Mouse (Mus musculus) forebrain, embryonic 14.5 days (tissue): Measurements from ENCODE around the gene Tmem110. TPM values are rescaled to one million over a fixed set of nuclear protein-coding genes. Genes with fewer than 3 reads are reported as not detected.
A peak's percentile ranks its signal among the peaks of the same experiment; 100 is the strongest.

Source experiments
- ATAC-seq: fragments of 200-750 bp; cut with Nextera tagmentation; 2 replicates; pipeline ENCODE4 v1.8.0; 2017; ENCODE audit warnings: mild to moderate bottlenecking, moderate library complexity
- DNase-seq: peaks from one replicate; pipeline ENCODE4 v3.0.0-alpha.2; 2015; ENCODE audit warnings: low spot score
- H3K27ac ChIP-seq: fragments of 300-500 bp; sonication (generic); 2 replicates; pipeline ENCODE4 v1.5.1; 2014; ENCODE audit warnings: low read depth, mild to moderate bottlenecking, control low read depth, low read length, moderate library complexity
- H3K27me3 ChIP-seq: fragments of 300-500 bp; sonication (generic); replicated peaks from 2 replicates; pipeline ENCODE4 v1.6.1; 2014; ENCODE audit warnings: low read length, control low read depth, mixed read lengths; ENCODE audit not compliant: control insufficient read depth, insufficient read depth
- H3K36me3 ChIP-seq: fragments of 300-500 bp; sonication (generic); 2 replicates; pipeline ENCODE4 v1.6.1; 2014; ENCODE audit warnings: low read length, control low read depth; ENCODE audit not compliant: control insufficient read depth, insufficient read depth
- H3K4me1 ChIP-seq: fragments of 300-500 bp; sonication (generic); 2 replicates; pipeline ENCODE4 v1.6.1; 2014; ENCODE audit warnings: antibody characterized with exemption, low read length, control low read depth; ENCODE audit not compliant: control insufficient read depth, insufficient read depth
- H3K4me2 ChIP-seq: fragments of 300-500 bp; sonication (generic); 2 replicates; pipeline ENCODE4 v1.6.1; 2014; ENCODE audit warnings: mild to moderate bottlenecking, control low read depth, low read length
- H3K4me3 ChIP-seq: fragments of 300-500 bp; sonication (generic); 2 replicates; pipeline ENCODE4 v1.5.1; 2014; ENCODE audit warnings: low read depth, low read length, control low read depth
- H3K9ac ChIP-seq: fragments of 300-500 bp; sonication (generic); 2 replicates; pipeline ENCODE4 v1.6.1; 2014; ENCODE audit warnings: mild to moderate bottlenecking, low read length, control low read depth, moderate library complexity
- H3K9me3 ChIP-seq: fragments of 300-500 bp; sonication (generic); replicated peaks from 2 replicates; pipeline ENCODE4 v1.6.1; 2016; ENCODE audit warnings: low read length, control low read depth, mixed read lengths; ENCODE audit not compliant: control insufficient read depth
- WGBS: fragments of 180-500 bp; shearing (Covaris S2); extraction: QIAGEN DNeasy Blood & Tissue Kit; methylation state at CpG from one replicate; pipeline ENCODE4 v1.1.7; 2014; 5-methylcytosine and 5-hydroxymethylcytosine counted together
- polyA plus RNA-seq: library from polyadenylated mRNA; unstranded; fragments of >200 nt; fragmentation: Nextera tagmentation; extraction: Ambion mirVana; gene quantifications from 2 replicates; pipeline ENCODE4 v1.2.1, GENCODE M21; 2014

The Tmem110 gene
- polyA plus RNA-seq, 1 experiment from 2014 or later: 15.6 TPM

DNA sequence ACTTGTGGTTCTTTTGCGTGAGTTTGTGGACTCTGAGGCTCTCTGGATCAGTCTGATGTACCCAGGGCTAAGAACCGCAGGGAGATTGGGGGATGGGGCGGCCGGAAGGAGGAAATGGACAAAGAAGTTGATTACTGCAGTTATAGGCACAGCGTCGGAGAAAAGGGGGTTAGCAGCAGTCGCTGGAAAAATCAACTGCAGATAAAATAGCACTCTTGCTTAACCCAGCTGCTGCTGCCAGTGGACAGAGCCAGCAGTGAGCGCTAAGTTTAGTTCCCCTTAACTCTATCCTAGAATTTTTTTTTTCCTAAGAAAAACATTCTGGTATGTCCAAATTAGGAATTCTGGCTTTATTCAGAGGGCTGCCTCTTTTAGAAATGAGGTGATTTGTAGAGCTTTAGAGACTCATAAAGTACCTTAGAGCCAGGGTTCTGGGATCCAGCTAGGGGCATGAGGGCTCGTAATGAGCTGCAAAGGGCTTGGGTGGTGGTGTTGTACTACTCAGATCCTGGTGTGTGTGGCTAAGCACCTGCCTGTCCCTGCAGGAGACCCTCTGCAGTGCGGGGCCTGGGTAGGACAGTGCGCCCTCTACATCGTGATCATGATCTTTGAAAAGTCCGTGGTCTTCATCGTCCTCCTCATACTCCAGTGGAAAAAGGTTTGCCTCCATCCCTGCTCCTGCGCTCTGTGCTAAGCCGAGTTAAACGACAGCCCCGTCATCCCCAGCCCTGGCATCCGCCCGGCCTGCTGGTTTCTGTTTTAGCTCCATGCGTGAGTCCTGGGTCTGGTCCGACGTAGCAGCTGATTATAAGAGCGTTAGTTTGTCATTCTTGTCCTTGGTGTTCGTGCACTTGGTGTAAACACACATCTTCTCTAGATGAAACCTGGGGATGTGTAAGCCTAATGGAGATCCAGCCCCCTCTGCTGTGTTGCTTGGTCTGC, 45.1 kb downstream of the Tmem110 start:
- peaks cover 29% of the 10 kb centered on the region for H3K36me3 ChIP-seq
- no peak overlapping the region for H3K9ac ChIP-seq
- no peak overlapping the region for H3K4me2 ChIP-seq
- DNase-seq: no peak
- H3K4me1 ChIP-seq: no peaks in the 10 kb centered on the region
- no peak overlapping the region for H3K27ac ChIP-seq
- H3K9me3 ChIP-seq: no peaks in the 10 kb centered on the region
- no peak for ATAC-seq
- H3K4me3 ChIP-seq: no peak overlapping the region
- H3K27me3 ChIP-seq: no peaks in the 10 kb centered on the region
- 90% methylated on average over 25 of the region's 25 CpGs for WGBS

GRCm38 (mm10) chr14:30874095-30874700, 48.8 kb downstream of the Tmem110 start:
- no peak for ATAC-seq
- H3K27ac ChIP-seq: no peak overlapping the region

GRCm38 (mm10) chr14:30875130-30875865, 49.9 kb downstream of the Tmem110 start:
- Histone ChIP-seq H3K9me3 (no peaks in the 10 kb centered on the region), H3K9ac (no peak overlapping the region), H3K27me3 (no peaks in the 10 kb centered on the region), H3K36me3 (peaks cover 32% of the 10 kb centered on the region), H3K4me3 (no peak overlapping the region), H3K4me2 (no peak overlapping the region), H3K27ac (no peak overlapping the region), H3K4me1 (0 out of 2 replicates have a peak, but pooled peaks cover 3% of the 10 kb centered on the region)
- no peak for DNase-seq
- ATAC-seq: no peak
- whole genome bisulfite sequencing: 89% methylated on average over 12 of the region's 12 CpGs

More at GRCm38 (mm10) chr14:30874095-30874700, 48.8 kb downstream of the Tmem110 start:
- WGBS: 83% methylated on average over 18 of the region's 18 CpGs
- peaks cover 32% of the 10 kb centered on the region for H3K36me3 ChIP-seq
- no peak overlapping the region for H3K4me2 ChIP-seq
- no peak overlapping the region for H3K4me3 ChIP-seq
- H3K4me1 ChIP-seq: 0 out of 2 replicates have a peak, but pooled peaks cover 3% of the 10 kb centered on the region
- H3K27me3 ChIP-seq: no peaks in the 10 kb centered on the region
- H3K9me3 ChIP-seq: no peaks in the 10 kb centered on the region
- H3K9ac ChIP-seq: no peak overlapping the region
- DNase-seq: no peak

DNA sequence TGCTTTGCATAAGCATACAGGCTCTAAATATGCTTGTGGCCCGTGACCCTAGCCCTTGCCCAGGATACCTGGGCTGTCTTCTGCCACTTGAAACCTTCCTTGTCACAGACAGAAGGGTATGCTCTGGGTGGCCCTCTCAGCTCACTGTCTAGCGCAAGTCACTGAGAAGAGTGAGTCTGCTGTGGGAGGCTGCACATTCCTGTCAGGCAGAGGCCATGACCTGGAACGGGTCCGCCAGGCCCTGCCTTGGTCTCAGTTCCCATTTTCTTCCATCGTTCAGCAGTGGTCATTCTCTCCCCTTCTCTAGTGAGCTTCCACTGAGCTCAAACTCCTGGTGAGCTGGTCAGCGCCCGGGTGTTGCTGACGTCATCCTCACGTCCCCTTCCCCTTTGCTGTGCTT, 50.6 kb downstream of the Tmem110 start:
- WGBS: 90% methylated on average over 9 of the region's 9 CpGs
- Histone ChIP-seq H3K9me3 (no peaks in the 10 kb centered on the region), H3K4me2 (no peak overlapping the region), H3K27ac (no peak overlapping the region), H3K4me3 (no peak overlapping the region), H3K4me1 (0 out of 2 replicates have a peak, but pooled peaks cover 3% of the 10 kb centered on the region), H3K9ac (no peak overlapping the region), H3K27me3 (no peaks in the 10 kb centered on the region), H3K36me3 (peaks cover 32% of the 10 kb centered on the region)
- ATAC-seq (no peak), DNase-seq (no peak)

DNA sequence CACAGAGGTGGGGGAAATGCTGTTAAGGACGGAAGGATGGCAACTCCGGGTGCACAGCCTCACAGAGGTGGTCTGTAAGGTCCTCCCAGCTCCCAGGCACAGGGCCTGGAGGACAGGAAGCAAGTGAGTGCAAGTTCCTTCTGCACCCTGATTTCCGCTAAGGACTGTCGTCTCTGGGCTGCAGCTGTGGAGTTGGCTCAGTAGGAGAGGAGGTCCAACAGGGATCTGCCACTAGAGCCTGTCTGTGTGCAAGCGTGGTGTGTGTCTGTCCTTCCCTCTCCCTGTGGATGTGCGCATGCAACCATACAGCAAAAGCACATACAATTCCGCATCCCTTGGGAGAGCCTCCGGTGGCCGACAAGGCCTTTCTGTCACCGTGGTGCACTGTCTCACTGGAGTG, 51.1 kb downstream of the Tmem110 start:
- peaks cover 32% of the 10 kb centered on the region for H3K36me3 ChIP-seq
- no peak overlapping the region for H3K4me2 ChIP-seq
- H3K27me3 ChIP-seq: no peaks in the 10 kb centered on the region
- ATAC-seq (no peak), DNase-seq (no peak)
- H3K27ac ChIP-seq: no peak overlapping the region
- H3K4me3 ChIP-seq: no peak overlapping the region
- 97% methylated on average over 10 of the region's 10 CpGs for WGBS
- H3K9me3 ChIP-seq: no peaks in the 10 kb centered on the region
- 0 out of 2 replicates have a peak, but pooled peaks cover 3% of the 10 kb centered on the region for H3K4me1 ChIP-seq
- no peak overlapping the region for H3K9ac ChIP-seq

- WGBS: 93% methylated on average over 3 of the region's 3 CpGs
- DNase-seq (no peak), ATAC-seq (no peak)
- H3K9me3 ChIP-seq: no peaks in the 10 kb centered on the region
- H3K27me3 ChIP-seq: no peaks in the 10 kb centered on the region
- 0 out of 2 replicates have a peak, but pooled peaks cover 3% of the 10 kb centered on the region for H3K4me1 ChIP-seq
- H3K4me3 ChIP-seq: no peak overlapping the region
- peaks cover 25% of the 10 kb centered on the region for H3K36me3 ChIP-seq
- H3K27ac ChIP-seq: no peak overlapping the region
- H3K9ac ChIP-seq: no peak overlapping the region
- H3K4me2 ChIP-seq: no peak overlapping the region
These were observed 52.4 kb downstream of the Tmem110 start for GRCm38 (mm10) chr14:30877827-30878226.

- H3K4me3 ChIP-seq: no peak within 1 kb of the TSS
- WGBS: 78% methylated on average over 11 of the region's 11 CpGs
- 0 out of 2 replicates have a peak, but pooled peaks cover 3% of the 10 kb centered on the region for H3K4me1 ChIP-seq
- H3K9ac ChIP-seq: no peak within 1 kb of the TSS
- no peaks in the 10 kb centered on the region for H3K27me3 ChIP-seq
- no peak within 1 kb of the TSS for H3K4me2 ChIP-seq
- DNase-seq (peak; percentile 11), ATAC-seq (peak; percentile 44; the same call in 1 of the 2 replicates)
- H3K27ac ChIP-seq: no peak within 1 kb of the TSS
- H3K9me3 ChIP-seq: no peaks in the 10 kb centered on the region
- peaks cover 15% of the 10 kb centered on the region for H3K36me3 ChIP-seq
These were observed 53.7 kb downstream of the Tmem110 start, which contains the start of gene Mustn1 for GRCm38 (mm10) chr14:30878958-30879571. Gene Mustn1 (plus strand): TSS chr14:30879200.

DNA sequence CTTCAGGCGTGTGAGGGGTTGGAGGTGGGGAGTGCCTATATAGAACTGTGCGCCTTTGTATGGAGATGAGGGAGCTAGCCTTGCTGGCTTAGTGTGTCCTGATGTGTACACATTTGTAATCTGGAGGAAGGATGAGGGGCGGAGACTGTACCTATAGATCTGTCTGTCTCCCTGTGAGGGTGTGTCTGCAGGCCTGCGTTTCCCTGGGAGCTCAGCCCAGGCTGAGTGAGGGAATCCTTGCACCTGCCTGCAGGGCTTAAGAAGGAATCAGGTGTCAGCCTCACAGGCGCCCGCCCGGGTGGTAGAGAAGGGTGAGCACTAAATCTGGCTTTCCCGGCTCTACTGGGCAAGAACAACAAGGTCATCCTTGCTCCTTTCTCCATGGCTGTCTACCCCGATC, 54.4 kb downstream of the Tmem110 start:
- Histone ChIP-seq H3K36me3 (peaks cover 9% of the 10 kb centered on the region; the same call in 1 of the 2 replicates), H3K4me3 (no peak overlapping the region), H3K4me2 (no peak overlapping the region), H3K27ac (no peak overlapping the region), H3K27me3 (no peaks in the 10 kb centered on the region), H3K9me3 (no peaks in the 10 kb centered on the region), H3K9ac (no peak overlapping the region), H3K4me1 (0 out of 2 replicates have a peak, but pooled peaks cover 3% of the 10 kb centered on the region)
- DNase-seq (no peak), ATAC-seq (no peak; the same call in 1 of the 2 replicates)
- WGBS: 64% methylated on average over 9 of the region's 9 CpGs
